8 mouse cellular contexts compared by ENCODE assay signal in the genomic region with DNA sequence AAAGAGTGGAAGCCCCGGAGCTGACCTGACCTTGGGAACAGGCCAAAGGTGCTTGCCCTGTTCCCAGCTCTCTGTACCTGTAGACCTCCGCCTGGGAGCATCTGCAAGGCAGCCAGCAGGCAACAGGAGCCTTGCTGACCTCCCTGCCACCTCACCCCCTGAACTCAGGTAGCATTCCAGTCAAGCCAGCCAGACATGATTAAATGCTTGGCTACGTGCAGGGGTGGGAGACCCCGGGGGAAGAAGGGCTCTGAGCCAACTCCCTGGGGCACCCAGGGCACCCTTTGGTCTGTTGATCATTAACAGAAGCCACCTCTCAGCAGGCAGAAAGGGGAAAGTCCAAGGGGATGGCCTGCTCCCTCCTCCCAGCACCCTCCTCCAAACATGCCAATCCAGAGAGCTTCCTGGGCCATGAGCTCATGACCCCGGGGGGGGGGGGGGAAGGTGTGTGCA. TPM values are rescaled to one million over a fixed set of nuclear protein-coding genes. Genes with fewer than 3 reads are reported as not detected.
DNase-seq lines count a peak whose midpoint lies in the region; ATAC-seq lines count a peak whose summit lies in the region.

No protein-coding gene starts in this region.

- peak; percentile 34 for DNase-seq in testis, postnatal 14 days (ENCODE audit: low spot score)
- DNase-seq in testis, postnatal 10 days (ENCODE audit: low spot score): no peak
- peak; percentile 89 for DNase-seq in kidney, postnatal 10 days
- DNase-seq in lung, adult 18-20 months: peak; percentile 77 to 85
- peak; percentile 73 to 78 for DNase-seq in urinary bladder, postnatal 36 days (ENCODE audit: low spot score in 2 of 2)
- no peak for DNase-seq in gastrocnemius, adult 8-10 months (ENCODE audit: low spot score in 2 of 2)
- no peak for DNase-seq in natural killer cell, adult 2 months (ENCODE audit: low spot score in 2 of 2)

- ATAC-seq in megakaryocyte, adult 5-6 weeks (ENCODE audit: poor library complexity, severe bottlenecking): no peak

RNA-seq across cellular contexts. Expression of a gene that starts 9.3 kb away (rescaled TPM):
- 10 to 100 TPM; 25.2 to 28.9 (median 27.2) TPM for total RNA-seq in gastrocnemius, adult 8-10 months (2022)
- total RNA-seq in megakaryocyte, adult 5-6 weeks (2015): 15.6 and 21.0 TPM in 2 replicates
- 3.8 and 5.4 TPM in 2 replicates for total RNA-seq in megakaryocyte, adult 5-6 weeks (2017)

Comparison
In these comparisons a context has a peak if more than half of its experiments do, and no peak if none do; other contexts are left out.
1. DNase-seq: peak in testis, postnatal 14 days (single experiment), kidney, postnatal 10 days (single experiment), lung, adult 18-20 months (2 of 2) and urinary bladder, postnatal 36 days (2 of 2); none in testis, postnatal 10 days (single experiment), gastrocnemius, adult 8-10 months (0 of 2) and natural killer cell, adult 2 months (0 of 2).